Mouse (Mus musculus) brain, embryonic 18.5 days (tissue): ENCODE data around the gene Osbpl9.

Source experiments
- DNase-seq: peaks from one replicate; pipeline ENCODE4 v3.0.0-alpha.2; 2012; ENCODE audit warnings: low read depth, low spot score

The Osbpl9 gene

GRCm38 (mm10) chr4:109105254-109105653, 96.8 kb downstream of the Osbpl9 start:
- no peak for DNase-seq

- no peak for DNase-seq
Measured at GRCm38 (mm10) chr4:109103145-109103883, 98.8 kb downstream of the Osbpl9 start.

- DNase-seq, result no peak
Measured at GRCm38 (mm10) chr4:109102574-109102973, 99.5 kb downstream of the Osbpl9 start.

GRCm38 (mm10) chr4:109098861-109099260, 103.2 kb downstream of the Osbpl9 start:
- DNase-seq, result no peak

GRCm38 (mm10) chr4:109094269-109094668, 107.8 kb downstream of the Osbpl9 start:
- no peak for DNase-seq

GRCm38 (mm10) chr4:109092344-109092743, 109.7 kb downstream of the Osbpl9 start:
- no peak for DNase-seq

- DNase-seq, result no peak
Measured at GRCm38 (mm10) chr4:109091241-109091777, 110.8 kb downstream of the Osbpl9 start.

- no peak for DNase-seq
Measured at GRCm38 (mm10) chr4:109089999-109090398, 112.1 kb downstream of the Osbpl9 start.

GRCm38 (mm10) chr4:109089171-109089570, 112.9 kb downstream of the Osbpl9 start:
- DNase-seq, result no peak

- no peak for DNase-seq
Measured at GRCm38 (mm10) chr4:109080118-109080517, 122.0 kb downstream of the Osbpl9 start.

GRCm38 (mm10) chr4:109079676-109080075, 122.4 kb downstream of the Osbpl9 start:
- no peak for DNase-seq

- DNase-seq, result no peak
Measured at GRCm38 (mm10) chr4:109078941-109079340, 123.1 kb downstream of the Osbpl9 start.

GRCm38 (mm10) chr4:109073296-109073695, 128.8 kb downstream of the Osbpl9 start:
- DNase-seq, result no peak

GRCm38 (mm10) chr4:109072891-109073290, 129.2 kb downstream of the Osbpl9 start:
- DNase-seq, result no peak

GRCm38 (mm10) chr4:109065714-109066113, 136.4 kb downstream of the Osbpl9 start:
- DNase-seq, result no peak

- no peak for DNase-seq
Measured at GRCm38 (mm10) chr4:109064941-109065340, 137.1 kb downstream of the Osbpl9 start.

GRCm38 (mm10) chr4:109059255-109059821, 142.7 kb downstream of the Osbpl9 start:
- no peak for DNase-seq

GRCm38 (mm10) chr4:109057640-109058039, 144.4 kb downstream of the Osbpl9 start:
- no peak for DNase-seq

GRCm38 (mm10) chr4:109056351-109056750, 145.7 kb downstream of the Osbpl9 start:
- DNase-seq, result no peak

GRCm38 (mm10) chr4:109054003-109054402, 148.1 kb downstream of the Osbpl9 start:
- no peak for DNase-seq

- DNase-seq, result no peak
Measured at GRCm38 (mm10) chr4:109052282-109052681, 149.8 kb downstream of the Osbpl9 start.

- no peak for DNase-seq
Measured at GRCm38 (mm10) chr4:109048258-109048657, 153.8 kb downstream of the Osbpl9 start.

GRCm38 (mm10) chr4:109043756-109044155, 158.3 kb downstream of the Osbpl9 start:
- DNase-seq, result no peak
